Mouse (Mus musculus): Measurements from ENCODE around the gene Olfr805. TPM values are rescaled to one million over a fixed set of nuclear protein-coding genes. Genes with fewer than 3 reads are reported as not detected.

The Olfr805 gene
- polyA plus RNA-seq, 1 experiment from 2014 or later = not detected

Small RNA genes lying within 50 kb of the gene (microRNA-seq; reads per million reads assigned to microRNA genes)
- not detected for gene Gm24485

Other genes starting within 250 kb of the Olfr805 start
- not detected in 2 replicates for gene Olfr789, start 244.6 kb downstream of the Olfr805 start, polyA plus RNA-seq (2015; fragmentation: Nextera tagmentation; extraction: Ambion mirVana)
- gene Olfr790, start 230.9 kb downstream of the Olfr805 start, polyA plus RNA-seq (2015; fragmentation: Nextera tagmentation; extraction: Ambion mirVana) = not detected in 2 replicates
- not detected in 2 replicates for gene Olfr791, start 207.6 kb downstream of the Olfr805 start, polyA plus RNA-seq (2015; fragmentation: Nextera tagmentation; extraction: Ambion mirVana)
- not detected in 2 replicates for gene Olfr792, start 190.2 kb downstream of the Olfr805 start, polyA plus RNA-seq (2015; fragmentation: Nextera tagmentation; extraction: Ambion mirVana)
- not detected in 2 replicates for gene Olfr794, start 161.7 kb downstream of the Olfr805 start, polyA plus RNA-seq (2015; fragmentation: Nextera tagmentation; extraction: Ambion mirVana)
- gene Olfr796, start 116.8 kb downstream of the Olfr805 start, polyA plus RNA-seq (2015; fragmentation: Nextera tagmentation; extraction: Ambion mirVana) = not detected in 2 replicates
- gene Olfr798, start 101.4 kb downstream of the Olfr805 start, polyA plus RNA-seq (2015; fragmentation: Nextera tagmentation; extraction: Ambion mirVana) = not detected in 2 replicates
- gene Olfr799, start 91.9 kb downstream of the Olfr805 start, polyA plus RNA-seq (2015; fragmentation: Nextera tagmentation; extraction: Ambion mirVana) = not detected in 2 replicates
- gene Olfr800, start 71.7 kb downstream of the Olfr805 start, polyA plus RNA-seq (2015; fragmentation: Nextera tagmentation; extraction: Ambion mirVana) = not detected in 2 replicates
- gene Olfr801, start 55.5 kb downstream of the Olfr805 start, polyA plus RNA-seq (2015; fragmentation: Nextera tagmentation; extraction: Ambion mirVana) = not detected in 2 replicates
- not detected in 2 replicates for gene Olfr802, start 41.2 kb downstream of the Olfr805 start, polyA plus RNA-seq (2015; fragmentation: Nextera tagmentation; extraction: Ambion mirVana)
- gene Olfr803, start 35.1 kb downstream of the Olfr805 start, polyA plus RNA-seq (2015; fragmentation: Nextera tagmentation; extraction: Ambion mirVana) = not detected in 2 replicates
- gene Olfr804, start 26.2 kb downstream of the Olfr805 start, polyA plus RNA-seq (2015; fragmentation: Nextera tagmentation; extraction: Ambion mirVana) = not detected in 2 replicates
- not detected in 2 replicates for gene Olfr806, start 12.5 kb upstream of the Olfr805 start, polyA plus RNA-seq (2015; fragmentation: Nextera tagmentation; extraction: Ambion mirVana)
- gene Olfr807, start 28.4 kb upstream of the Olfr805 start, polyA plus RNA-seq (2015; fragmentation: Nextera tagmentation; extraction: Ambion mirVana) = not detected in 2 replicates
- not detected in 2 replicates for gene Olfr808, start 36.1 kb upstream of the Olfr805 start, polyA plus RNA-seq (2015; fragmentation: Nextera tagmentation; extraction: Ambion mirVana)
- gene Olfr809, start 45.3 kb upstream of the Olfr805 start, polyA plus RNA-seq (2015; fragmentation: Nextera tagmentation; extraction: Ambion mirVana) = not detected in 2 replicates
- gene Olfr810, start 65.5 kb upstream of the Olfr805 start, polyA plus RNA-seq (2015; fragmentation: Nextera tagmentation; extraction: Ambion mirVana) = not detected in 2 replicates
- gene Olfr811, start 75.0 kb upstream of the Olfr805 start, polyA plus RNA-seq (2015; fragmentation: Nextera tagmentation; extraction: Ambion mirVana) = not detected in 2 replicates
- gene Olfr812, start 116.7 kb upstream of the Olfr805 start, polyA plus RNA-seq (2015; fragmentation: Nextera tagmentation; extraction: Ambion mirVana) = not detected in 2 replicates
- not detected in 2 replicates for gene Olfr813, start 126.0 kb upstream of the Olfr805 start, polyA plus RNA-seq (2015; fragmentation: Nextera tagmentation; extraction: Ambion mirVana)
- not detected in 2 replicates for gene Olfr814, start 150.5 kb upstream of the Olfr805 start, polyA plus RNA-seq (2015; fragmentation: Nextera tagmentation; extraction: Ambion mirVana)
- not detected in 2 replicates for gene Olfr815, start 176.5 kb upstream of the Olfr805 start, polyA plus RNA-seq (2015; fragmentation: Nextera tagmentation; extraction: Ambion mirVana)
- gene Olfr816, start 186.2 kb upstream of the Olfr805 start, polyA plus RNA-seq (2015; fragmentation: Nextera tagmentation; extraction: Ambion mirVana) = not detected in 2 replicates
- gene Olfr818, start 219.7 kb upstream of the Olfr805 start, polyA plus RNA-seq (2015; fragmentation: Nextera tagmentation; extraction: Ambion mirVana) = not detected in 2 replicates
- gene Olfr819, start 237.9 kb upstream of the Olfr805 start, polyA plus RNA-seq (2015; fragmentation: Nextera tagmentation; extraction: Ambion mirVana) = not detected in 2 replicates
- gene Olfr247, start 246.8 kb upstream of the Olfr805 start, polyA plus RNA-seq (2015; fragmentation: Nextera tagmentation; extraction: Ambion mirVana) = not detected in 2 replicates